Mouse (Mus musculus): ENCODE results near the gene Acer2. TPM values are rescaled to one million over a fixed set of nuclear protein-coding genes. Genes with fewer than 3 reads are reported as not detected.
A peak's percentile ranks its signal among the peaks of the same experiment; 100 is the strongest.
"Not testable (repeated sequence)": the region's sequence is repeated elsewhere in the genome, so short reads cannot be mapped to it uniquely, and the experiment has no call there.

Acer2 gene
- polyA plus RNA-seq (2015; fragmentation: Nextera tagmentation; extraction: Ambion mirVana) = 15.2 and 18.2 TPM in 2 replicates

GRCm38 (mm10) chr4:86874146-86874847, at the start of gene Acer2:
Acer2 (plus strand) TSS chr4:86874396.
- Histone ChIP-seq H3K4me3 (ENCODE audit: low read length) (peak within 1 kb of the TSS; percentile 62), H3K9me3 (ENCODE audit: control insufficient read depth, low read length) (no peaks in the 10 kb centered on the region), H3K9ac (ENCODE audit: low read depth, low read length) (peak within 1 kb of the TSS; percentile 76), H3K4me2 (ENCODE audit: low read length) (peak within 1 kb of the TSS; percentile 87), H3K27ac (ENCODE audit: low read depth, low read length) (no peak within 1 kb of the TSS), H3K36me3 (ENCODE audit: control insufficient read depth, insufficient read depth, low read length) (no peaks in the 10 kb centered on the region), H3K27me3 (replicated peaks; ENCODE audit: control insufficient read depth, insufficient read depth, low read length) (no peaks in the 10 kb centered on the region), H3K4me1 (ENCODE audit: control insufficient read depth, insufficient read depth, low read depth, low read length) (peaks cover 7% of the 10 kb centered on the region; the same call in 1 of the 2 replicates)
- ATAC-seq = peak; percentile 95
- WGBS = under 1% methylated on average over 59 of the region's 60 CpGs

- no peaks in the 10 kb centered on the region for H3K27me3 ChIP-seq (replicated peaks; ENCODE audit: control insufficient read depth, insufficient read depth, low read length)
- no peak overlapping the region for H3K4me3 ChIP-seq (ENCODE audit: low read length)
- H3K4me2 ChIP-seq (ENCODE audit: low read length) = no peak overlapping the region
- H3K9me3 ChIP-seq (ENCODE audit: control insufficient read depth, low read length) = no peaks in the 10 kb centered on the region
- no peaks in the 10 kb centered on the region for H3K4me1 ChIP-seq (ENCODE audit: control insufficient read depth, insufficient read depth, low read depth, low read length)
- peaks cover 12% of the 10 kb centered on the region for H3K36me3 ChIP-seq (ENCODE audit: control insufficient read depth, insufficient read depth, low read length)
- no peak for ATAC-seq
- H3K9ac ChIP-seq (ENCODE audit: low read depth, low read length) = no peak overlapping the region
- H3K27ac ChIP-seq (ENCODE audit: low read depth, low read length) = no peak overlapping the region
- WGBS = 87% methylated on average over 7 of the region's 7 CpGs
These were observed 49.1 kb upstream of the Acer2 start for GRCm38 (mm10) chr4:86825143-86825542.

- Histone ChIP-seq H3K4me1 (ENCODE audit: control insufficient read depth, insufficient read depth, low read depth, low read length) (no peaks in the 10 kb centered on the region), H3K9ac (ENCODE audit: low read depth, low read length) (no peak overlapping the region), H3K36me3 (ENCODE audit: control insufficient read depth, insufficient read depth, low read length) (peaks cover 11% of the 10 kb centered on the region), H3K9me3 (ENCODE audit: control insufficient read depth, low read length) (no peaks in the 10 kb centered on the region), H3K27ac (ENCODE audit: low read depth, low read length) (no peak overlapping the region), H3K4me2 (ENCODE audit: low read length) (no peak overlapping the region), H3K4me3 (ENCODE audit: low read length) (no peak overlapping the region), H3K27me3 (replicated peaks; ENCODE audit: control insufficient read depth, insufficient read depth, low read length) (no peaks in the 10 kb centered on the region)
- WGBS = 97% methylated on average over 2 of the region's 2 CpGs
- no peak for ATAC-seq
These were observed 42.3 kb upstream of the Acer2 start for GRCm38 (mm10) chr4:86831896-86832295.

GRCm38 (mm10) chr4:86841141-86841540, 33.1 kb upstream of the Acer2 start:
- not testable (repeated sequence) for H3K9ac ChIP-seq (ENCODE audit: low read depth, low read length); ATAC-seq; H3K4me2 ChIP-seq (ENCODE audit: low read length); H3K9me3 ChIP-seq (ENCODE audit: control insufficient read depth, low read length); H3K27ac ChIP-seq (ENCODE audit: low read depth, low read length); H3K4me1 ChIP-seq (ENCODE audit: control insufficient read depth, insufficient read depth, low read depth, low read length); H3K27me3 ChIP-seq (replicated peaks; ENCODE audit: control insufficient read depth, insufficient read depth, low read length); H3K4me3 ChIP-seq (ENCODE audit: low read length)
- H3K36me3 ChIP-seq (ENCODE audit: control insufficient read depth, insufficient read depth, low read length) = peaks cover 22% of the 10 kb centered on the region
- WGBS = 95% methylated on average over 2 of the region's 2 CpGs

GRCm38 (mm10) chr4:86845384-86845783, 28.8 kb upstream of the Acer2 start:
- ATAC-seq = no peak
- Histone ChIP-seq H3K4me2 (ENCODE audit: low read length) (no peak overlapping the region), H3K9ac (ENCODE audit: low read depth, low read length) (no peak overlapping the region), H3K27me3 (replicated peaks; ENCODE audit: control insufficient read depth, insufficient read depth, low read length) (no peaks in the 10 kb centered on the region), H3K36me3 (ENCODE audit: control insufficient read depth, insufficient read depth, low read length) (peaks cover 19% of the 10 kb centered on the region), H3K27ac (ENCODE audit: low read depth, low read length) (no peak overlapping the region), H3K4me1 (ENCODE audit: control insufficient read depth, insufficient read depth, low read depth, low read length) (no peaks in the 10 kb centered on the region), H3K9me3 (ENCODE audit: control insufficient read depth, low read length) (no peaks in the 10 kb centered on the region), H3K4me3 (ENCODE audit: low read length) (no peak overlapping the region)
- WGBS = 100% methylated on average over 3 of the region's 3 CpGs

- Histone ChIP-seq H3K4me2 (ENCODE audit: low read length) (no peak overlapping the region), H3K4me3 (ENCODE audit: low read length) (no peak overlapping the region), H3K4me1 (ENCODE audit: control insufficient read depth, insufficient read depth, low read depth, low read length) (no peaks in the 10 kb centered on the region), H3K36me3 (ENCODE audit: control insufficient read depth, insufficient read depth, low read length) (peaks cover 11% of the 10 kb centered on the region), H3K9ac (ENCODE audit: low read depth, low read length) (no peak overlapping the region), H3K9me3 (ENCODE audit: control insufficient read depth, low read length) (no peaks in the 10 kb centered on the region), H3K27me3 (replicated peaks; ENCODE audit: control insufficient read depth, insufficient read depth, low read length) (no peaks in the 10 kb centered on the region), H3K27ac (ENCODE audit: low read depth, low read length) (no peak overlapping the region)
- ATAC-seq = no peak
- WGBS = 92% methylated on average over 2 of the region's 2 CpGs
These were observed 26.9 kb upstream of the Acer2 start for GRCm38 (mm10) chr4:86847246-86847645.

- Histone ChIP-seq H3K4me3 (ENCODE audit: low read length) (no peak overlapping the region), H3K9me3 (ENCODE audit: control insufficient read depth, low read length) (no peaks in the 10 kb centered on the region), H3K4me1 (ENCODE audit: control insufficient read depth, insufficient read depth, low read depth, low read length) (peaks cover 8% of the 10 kb centered on the region; the same call in 1 of the 2 replicates), H3K27ac (ENCODE audit: low read depth, low read length) (no peak overlapping the region), H3K27me3 (replicated peaks; ENCODE audit: control insufficient read depth, insufficient read depth, low read length) (no peaks in the 10 kb centered on the region), H3K36me3 (ENCODE audit: control insufficient read depth, insufficient read depth, low read length) (peaks cover 24% of the 10 kb centered on the region), H3K9ac (ENCODE audit: low read depth, low read length) (no peak overlapping the region), H3K4me2 (ENCODE audit: low read length) (no peak overlapping the region)
- WGBS = 82% methylated on average over 2 of the region's 2 CpGs
- ATAC-seq = peak; percentile 53; the same call in 1 of the 2 replicates
These were observed 22.9 kb upstream of the Acer2 start for GRCm38 (mm10) chr4:86851331-86851730.

- Histone ChIP-seq H3K27ac (ENCODE audit: low read depth, low read length) (no peak overlapping the region), H3K4me2 (ENCODE audit: low read length) (no peak overlapping the region), H3K9me3 (ENCODE audit: control insufficient read depth, low read length) (no peaks in the 10 kb centered on the region), H3K9ac (ENCODE audit: low read depth, low read length) (no peak overlapping the region), H3K4me1 (ENCODE audit: control insufficient read depth, insufficient read depth, low read depth, low read length) (peaks cover 8% of the 10 kb centered on the region; the same call in 1 of the 2 replicates), H3K27me3 (replicated peaks; ENCODE audit: control insufficient read depth, insufficient read depth, low read length) (no peaks in the 10 kb centered on the region), H3K4me3 (ENCODE audit: low read length) (no peak overlapping the region), H3K36me3 (ENCODE audit: control insufficient read depth, insufficient read depth, low read length) (peaks cover 24% of the 10 kb centered on the region)
- no peak for ATAC-seq
- 68% methylated on average over 3 of the region's 3 CpGs for WGBS
These were observed 22.2 kb upstream of the Acer2 start for GRCm38 (mm10) chr4:86852018-86852417.

- Histone ChIP-seq H3K4me2 (ENCODE audit: low read length) (no peak overlapping the region), H3K27ac (ENCODE audit: low read depth, low read length) (no peak overlapping the region), H3K4me1 (ENCODE audit: control insufficient read depth, insufficient read depth, low read depth, low read length) (peaks cover 9% of the 10 kb centered on the region; the same call in 1 of the 2 replicates), H3K27me3 (replicated peaks; ENCODE audit: control insufficient read depth, insufficient read depth, low read length) (no peaks in the 10 kb centered on the region), H3K4me3 (ENCODE audit: low read length) (no peak overlapping the region), H3K36me3 (ENCODE audit: control insufficient read depth, insufficient read depth, low read length) (peaks cover 21% of the 10 kb centered on the region), H3K9ac (ENCODE audit: low read depth, low read length) (no peak overlapping the region), H3K9me3 (ENCODE audit: control insufficient read depth, low read length) (no peaks in the 10 kb centered on the region)
- 89% methylated on average over 4 of the region's 4 CpGs for WGBS
- no peak for ATAC-seq
These were observed 21.2 kb upstream of the Acer2 start for GRCm38 (mm10) chr4:86852813-86853590.

Measured in hindbrain, embryonic 16.5 days (tissue).